Mouse (Mus musculus): ENCODE data around the gene Ucp2. TPM values are rescaled to one million over a fixed set of nuclear protein-coding genes. Genes with fewer than 3 reads are reported as not detected.

Gene Ucp2
- polyA plus RNA-seq, 1 experiment from 2014 or later = 99.6 TPM

- Histone ChIP-seq H3K9me3 (ENCODE audit: control insufficient read depth, low read length) (no peaks in the 10 kb centered on the region), H3K4me1 (replicated peaks; ENCODE audit: control insufficient read depth, insufficient read depth, low read length) (no peaks in the 10 kb centered on the region), H3K9ac (ENCODE audit: low read depth, low read length) (no peak overlapping the region), H3K4me2 (replicated peaks; ENCODE audit: low read depth, low read length) (no peak overlapping the region), H3K27me3 (ENCODE audit: control insufficient read depth, insufficient read depth, low read length) (no peaks in the 10 kb centered on the region), H3K27ac (ENCODE audit: low read depth, low read length) (no peak overlapping the region), H3K4me3 (ENCODE audit: low read depth, low read length) (no peak overlapping the region), H3K36me3 (ENCODE audit: control insufficient read depth, insufficient read depth, low read length) (no peaks in the 10 kb centered on the region)
- ATAC-seq (ENCODE audit: low FRiP score) (no peak), DNase-seq (ENCODE audit: low spot score) (no peak)
- WGBS = 95% methylated on average over 5 of the region's 5 CpGs
Measured at GRCm38 (mm10) chr7:100503076-100503475, 9.9 kb downstream of the Ucp2 start.

- no peak for DNase-seq (ENCODE audit: low spot score)
- Histone ChIP-seq H3K9me3 (ENCODE audit: control insufficient read depth, low read length) (no peaks in the 10 kb centered on the region), H3K9ac (ENCODE audit: low read depth, low read length) (no peak overlapping the region), H3K27me3 (ENCODE audit: control insufficient read depth, insufficient read depth, low read length) (no peaks in the 10 kb centered on the region), H3K4me2 (replicated peaks; ENCODE audit: low read depth, low read length) (no peak overlapping the region), H3K4me1 (replicated peaks; ENCODE audit: control insufficient read depth, insufficient read depth, low read length) (no peaks in the 10 kb centered on the region), H3K4me3 (ENCODE audit: low read depth, low read length) (no peak overlapping the region), H3K36me3 (ENCODE audit: control insufficient read depth, insufficient read depth, low read length) (no peaks in the 10 kb centered on the region), H3K27ac (ENCODE audit: low read depth, low read length) (no peak overlapping the region)
- 84% methylated on average over 13 of the region's 13 CpGs for WGBS
- ATAC-seq (ENCODE audit: low FRiP score) = no peak
Measured at GRCm38 (mm10) chr7:100504740-100505487, 11.8 kb downstream of the Ucp2 start.

- Histone ChIP-seq H3K9me3 (ENCODE audit: control insufficient read depth, low read length) (no peaks in the 10 kb centered on the region), H3K36me3 (ENCODE audit: control insufficient read depth, insufficient read depth, low read length) (no peaks in the 10 kb centered on the region), H3K4me1 (replicated peaks; ENCODE audit: control insufficient read depth, insufficient read depth, low read length) (no peaks in the 10 kb centered on the region), H3K4me3 (ENCODE audit: low read depth, low read length) (no peak overlapping the region), H3K4me2 (replicated peaks; ENCODE audit: low read depth, low read length) (no peak overlapping the region), H3K27me3 (ENCODE audit: control insufficient read depth, insufficient read depth, low read length) (no peaks in the 10 kb centered on the region), H3K27ac (ENCODE audit: low read depth, low read length) (no peak overlapping the region), H3K9ac (ENCODE audit: low read depth, low read length) (no peak overlapping the region)
- DNase-seq (ENCODE audit: low spot score) = no peak
- no peak for ATAC-seq (ENCODE audit: low FRiP score)
- 79% methylated on average over 4 of the region's 4 CpGs for WGBS
Measured at GRCm38 (mm10) chr7:100506494-100506893, 13.4 kb downstream of the Ucp2 start.

- Histone ChIP-seq H3K36me3 (ENCODE audit: control insufficient read depth, insufficient read depth, low read length) (no peaks in the 10 kb centered on the region), H3K9ac (ENCODE audit: low read depth, low read length) (no peak overlapping the region), H3K4me2 (replicated peaks; ENCODE audit: low read depth, low read length) (no peak overlapping the region), H3K4me3 (ENCODE audit: low read depth, low read length) (no peak overlapping the region), H3K4me1 (replicated peaks; ENCODE audit: control insufficient read depth, insufficient read depth, low read length) (no peaks in the 10 kb centered on the region), H3K9me3 (ENCODE audit: control insufficient read depth, low read length) (no peaks in the 10 kb centered on the region), H3K27me3 (ENCODE audit: control insufficient read depth, insufficient read depth, low read length) (no peaks in the 10 kb centered on the region), H3K27ac (ENCODE audit: low read depth, low read length) (no peak overlapping the region)
- 84% methylated on average over 3 of the region's 3 CpGs for WGBS
- no peak for ATAC-seq (ENCODE audit: low FRiP score)
- DNase-seq (ENCODE audit: low spot score) = no peak
Measured at GRCm38 (mm10) chr7:100508670-100509069, 15.5 kb downstream of the Ucp2 start.

DNA sequence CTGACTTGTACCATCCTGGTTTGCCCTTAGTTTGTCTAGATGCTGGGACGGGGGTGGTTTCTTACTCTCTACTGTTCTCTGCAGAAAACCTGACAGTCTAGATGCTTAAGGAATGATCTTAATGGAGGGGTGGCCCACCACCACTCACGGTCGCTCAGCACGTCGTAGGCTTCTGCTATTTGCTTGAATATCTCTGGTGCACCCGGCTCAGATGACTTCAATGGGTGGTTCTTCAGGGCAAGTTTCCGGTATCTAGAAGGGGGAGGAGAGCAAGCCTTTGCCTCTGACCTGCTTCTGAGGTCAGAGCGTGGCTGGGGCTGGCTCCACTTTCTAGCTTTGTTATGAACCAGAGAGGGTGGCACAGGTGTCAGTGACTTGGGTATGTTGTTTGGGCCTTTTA is 18.5 kb downstream of the Ucp2 start:
- ATAC-seq (ENCODE audit: low FRiP score) = no peak

DNA sequence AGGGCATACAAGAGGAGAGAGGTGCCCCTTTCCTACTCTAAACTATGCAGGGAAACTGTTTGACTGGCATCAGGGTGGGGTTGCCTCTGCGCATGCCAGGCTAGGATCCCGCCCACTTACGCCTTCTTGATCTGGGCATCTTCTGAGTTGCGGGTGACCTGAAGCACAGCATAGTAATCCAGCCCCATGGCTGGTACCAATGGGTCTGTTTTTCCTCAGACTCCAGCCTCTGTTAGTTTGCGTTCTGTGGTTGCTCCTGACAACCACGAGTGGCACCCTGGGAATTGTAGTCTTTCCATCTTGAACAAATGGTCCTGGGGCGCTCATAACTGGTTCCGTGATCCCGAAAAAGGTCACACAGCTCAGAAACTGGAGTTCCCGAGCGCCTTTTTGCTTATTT is 21.4 kb downstream of the Ucp2 start, which contains the start of gene Dnajb13:
Dnajb13 (minus strand) TSS at position 388 of the 400 bp plus-strand sequence.
- Histone ChIP-seq H3K27ac (ENCODE audit: low read depth, low read length) (no peak within 1 kb of the TSS), H3K36me3 (ENCODE audit: control insufficient read depth, insufficient read depth, low read length) (no peaks in the 10 kb centered on the region), H3K9me3 (ENCODE audit: control insufficient read depth, low read length) (no peaks in the 10 kb centered on the region), H3K27me3 (ENCODE audit: control insufficient read depth, insufficient read depth, low read length) (no peaks in the 10 kb centered on the region), H3K4me1 (replicated peaks; ENCODE audit: control insufficient read depth, insufficient read depth, low read length) (no peaks in the 10 kb centered on the region), H3K9ac (ENCODE audit: low read depth, low read length) (no peak within 1 kb of the TSS), H3K4me3 (ENCODE audit: low read depth, low read length) (no peak within 1 kb of the TSS), H3K4me2 (replicated peaks; ENCODE audit: low read depth, low read length) (0 out of 2 replicates have a peak within 1 kb of the TSS, but pooled peaks have one; percentile 3)
- 50% methylated on average over 11 of the region's 11 CpGs for WGBS
- peak; percentile 32 for DNase-seq (ENCODE audit: low spot score)
- ATAC-seq (ENCODE audit: low FRiP score) = no peak

More for the DNA sequence above, 18.5 kb downstream of the Ucp2 start:
- no peak overlapping the region for H3K9ac ChIP-seq (ENCODE audit: low read depth, low read length)
- no peak overlapping the region for H3K27ac ChIP-seq (ENCODE audit: low read depth, low read length)
- H3K4me1 ChIP-seq (replicated peaks; ENCODE audit: control insufficient read depth, insufficient read depth, low read length) = no peaks in the 10 kb centered on the region
- H3K4me2 ChIP-seq (replicated peaks; ENCODE audit: low read depth, low read length) = no peak overlapping the region
- no peaks in the 10 kb centered on the region for H3K9me3 ChIP-seq (ENCODE audit: control insufficient read depth, low read length)
- no peak overlapping the region for H3K4me3 ChIP-seq (ENCODE audit: low read depth, low read length)
- no peaks in the 10 kb centered on the region for H3K36me3 ChIP-seq (ENCODE audit: control insufficient read depth, insufficient read depth, low read length)
- no peak for DNase-seq (ENCODE audit: low spot score)
- no peaks in the 10 kb centered on the region for H3K27me3 ChIP-seq (ENCODE audit: control insufficient read depth, insufficient read depth, low read length)
- 79% methylated on average over 8 of the region's 8 CpGs for WGBS

DNA sequence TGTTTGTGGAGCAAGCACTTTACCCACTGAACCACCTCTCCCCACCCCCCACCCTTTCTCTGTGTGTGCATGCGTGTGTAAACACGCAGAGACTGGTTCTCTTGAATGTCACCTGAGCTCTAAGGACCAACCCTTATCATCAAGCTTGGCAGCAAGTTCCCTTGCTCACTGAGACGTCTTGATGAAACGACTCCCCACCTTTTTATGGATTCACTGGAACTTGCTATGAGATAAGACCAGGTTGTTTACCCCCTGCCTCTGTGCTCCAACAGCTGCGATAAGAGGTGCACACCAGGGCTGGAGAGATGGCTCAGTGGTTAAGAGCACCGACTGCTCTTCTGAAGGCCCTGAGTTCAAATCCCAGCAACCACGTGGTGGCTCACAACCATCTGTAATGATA is 27.1 kb downstream of the Ucp2 start:
- no peak overlapping the region for H3K27ac ChIP-seq (ENCODE audit: low read depth, low read length)
- no peaks in the 10 kb centered on the region for H3K36me3 ChIP-seq (ENCODE audit: control insufficient read depth, insufficient read depth, low read length)
- H3K27me3 ChIP-seq (ENCODE audit: control insufficient read depth, insufficient read depth, low read length) = no peaks in the 10 kb centered on the region
- DNase-seq (ENCODE audit: low spot score) = no peak
- H3K9me3 ChIP-seq (ENCODE audit: control insufficient read depth, low read length) = no peaks in the 10 kb centered on the region
- no peak overlapping the region for H3K4me2 ChIP-seq (replicated peaks; ENCODE audit: low read depth, low read length)
- H3K4me1 ChIP-seq (replicated peaks; ENCODE audit: control insufficient read depth, insufficient read depth, low read length) = no peaks in the 10 kb centered on the region
- WGBS = 69% methylated on average over 7 of the region's 7 CpGs
- no peak overlapping the region for H3K9ac ChIP-seq (ENCODE audit: low read depth, low read length)
- H3K4me3 ChIP-seq (ENCODE audit: low read depth, low read length) = no peak overlapping the region
- ATAC-seq (ENCODE audit: low FRiP score) = no peak

DNA sequence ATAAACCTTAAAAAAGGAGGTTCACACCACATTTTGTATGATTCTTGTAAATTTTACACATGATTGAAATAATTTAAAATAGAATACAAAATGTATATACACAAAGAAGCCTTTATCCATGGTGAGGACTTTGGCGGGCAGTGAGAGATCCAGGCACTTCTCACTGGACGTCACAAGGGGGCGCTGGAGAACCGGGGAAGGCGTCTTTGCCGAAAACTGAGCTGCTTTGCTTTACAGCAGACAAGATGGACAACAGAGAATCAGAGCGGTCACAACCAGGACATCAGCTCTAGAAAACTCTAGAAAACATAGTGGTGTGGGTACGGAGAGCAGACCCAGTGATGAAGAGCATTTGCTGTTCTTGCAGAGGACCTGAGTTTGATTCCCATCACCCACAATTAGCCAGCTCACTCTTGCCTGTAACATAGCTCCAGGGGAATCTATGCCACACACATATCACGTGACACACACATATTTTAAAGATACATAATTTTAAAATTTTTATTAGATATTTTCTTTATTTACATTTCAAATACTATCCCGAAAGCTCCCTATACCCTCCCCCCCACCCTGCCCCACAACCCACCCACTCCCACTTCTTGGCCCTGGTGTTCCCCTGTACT is 27.6 kb downstream of the Ucp2 start:
- ATAC-seq (ENCODE audit: low FRiP score) = peak; percentile 59; the same call in 1 of the 2 replicates
- no peak overlapping the region for H3K27ac ChIP-seq (ENCODE audit: low read depth, low read length)
- H3K9ac ChIP-seq (ENCODE audit: low read depth, low read length) = no peak overlapping the region
- H3K4me1 ChIP-seq (replicated peaks; ENCODE audit: control insufficient read depth, insufficient read depth, low read length) = no peaks in the 10 kb centered on the region
- H3K4me2 ChIP-seq (replicated peaks; ENCODE audit: low read depth, low read length) = no peak overlapping the region
- no peak overlapping the region for H3K4me3 ChIP-seq (ENCODE audit: low read depth, low read length)
- 21% methylated on average over 10 of the region's 10 CpGs for WGBS
- H3K27me3 ChIP-seq (ENCODE audit: control insufficient read depth, insufficient read depth, low read length) = no peaks in the 10 kb centered on the region
- H3K36me3 ChIP-seq (ENCODE audit: control insufficient read depth, insufficient read depth, low read length) = no peaks in the 10 kb centered on the region
- no peaks in the 10 kb centered on the region for H3K9me3 ChIP-seq (ENCODE audit: control insufficient read depth, low read length)
- peak; percentile 91 for DNase-seq (ENCODE audit: low spot score)

GRCm38 (mm10) chr7:100522222-100522621 is 29.1 kb downstream of the Ucp2 start:
- 71% methylated on average over 3 of the region's 3 CpGs for WGBS
- H3K9me3 ChIP-seq (ENCODE audit: control insufficient read depth, low read length) = no peaks in the 10 kb centered on the region
- H3K4me3 ChIP-seq (ENCODE audit: low read depth, low read length) = no peak overlapping the region
- no peak for ATAC-seq (ENCODE audit: low FRiP score)
- H3K4me2 ChIP-seq (replicated peaks; ENCODE audit: low read depth, low read length) = no peak overlapping the region
- H3K27ac ChIP-seq (ENCODE audit: low read depth, low read length) = no peak overlapping the region
- no peak for DNase-seq (ENCODE audit: low spot score)
- no peaks in the 10 kb centered on the region for H3K27me3 ChIP-seq (ENCODE audit: control insufficient read depth, insufficient read depth, low read length)
- no peaks in the 10 kb centered on the region for H3K4me1 ChIP-seq (replicated peaks; ENCODE audit: control insufficient read depth, insufficient read depth, low read length)
- H3K9ac ChIP-seq (ENCODE audit: low read depth, low read length) = no peak overlapping the region
- no peaks in the 10 kb centered on the region for H3K36me3 ChIP-seq (ENCODE audit: control insufficient read depth, insufficient read depth, low read length)
